Mouse (Mus musculus): ENCODE data around the gene Snapc2. TPM values are rescaled to one million over a fixed set of nuclear protein-coding genes. Genes with fewer than 3 reads are reported as not detected.

Gene Snapc2
- polyA plus RNA-seq, 1 experiment from 2014 or later, result 46.0 TPM

DNA sequence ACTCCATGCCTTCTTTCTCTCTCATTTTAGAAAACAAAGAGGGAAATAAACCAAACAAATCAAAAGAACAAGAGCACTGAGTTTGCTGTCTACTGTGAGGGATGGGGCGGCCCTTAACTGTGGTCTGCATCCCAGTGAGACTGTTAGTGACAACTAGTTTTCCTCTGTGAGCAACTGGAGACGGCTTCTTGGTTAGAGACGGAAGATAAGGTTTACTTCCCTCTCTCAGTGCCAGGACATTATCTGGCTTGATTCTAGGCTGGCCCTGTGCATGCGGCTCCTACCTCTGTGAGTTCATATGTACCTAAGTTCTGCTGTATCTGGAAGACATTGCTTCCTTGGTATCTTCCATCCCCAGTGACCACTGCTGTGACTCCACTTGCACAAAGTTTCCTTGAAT, 44.9 kb downstream of the Snapc2 start:
- Histone ChIP-seq H3K36me3 (peaks cover 38% of the 10 kb centered on the region), H3K27me3 (replicated peaks) (no peaks in the 10 kb centered on the region), H3K4me1 (replicated peaks) (no peaks in the 10 kb centered on the region), H3K4me3 (replicated peaks) (no peak overlapping the region), H3K4me2 (replicated peaks) (no peak overlapping the region), H3K9ac (no peak overlapping the region), H3K9me3 (no peaks in the 10 kb centered on the region), H3K27ac (no peak overlapping the region)
- no peak for ATAC-seq
- 86% methylated on average over 4 of the region's 4 CpGs for WGBS

DNA sequence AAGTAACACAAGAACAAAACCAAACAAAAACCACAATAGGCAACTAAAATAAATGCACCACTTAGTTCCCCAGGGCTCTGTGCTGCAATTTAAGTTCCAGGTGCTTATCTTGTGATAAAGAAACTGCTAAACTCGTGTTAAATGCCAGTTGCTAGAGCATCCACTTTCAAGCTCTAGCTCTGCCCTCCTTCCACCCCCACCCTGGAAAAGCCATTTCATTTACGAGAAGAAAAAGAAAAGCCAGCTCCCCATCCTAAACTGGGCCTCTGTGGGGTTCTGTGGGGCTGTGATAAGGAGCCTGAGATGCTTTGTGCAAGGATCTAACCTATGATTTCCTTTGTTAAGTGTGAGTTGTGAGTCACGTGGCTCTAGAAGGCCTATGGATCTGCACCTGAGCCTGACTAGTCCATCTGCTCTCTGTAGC, 51.3 kb downstream of the Snapc2 start:
- 74% methylated on average over 3 of the region's 3 CpGs for WGBS
- ATAC-seq, result no peak
- H3K9ac ChIP-seq, result no peak overlapping the region
- peaks cover 42% of the 10 kb centered on the region for H3K36me3 ChIP-seq
- no peak overlapping the region for H3K27ac ChIP-seq
- no peaks in the 10 kb centered on the region for H3K4me1 ChIP-seq (replicated peaks)
- H3K4me2 ChIP-seq (replicated peaks), result no peak overlapping the region
- no peaks in the 10 kb centered on the region for H3K27me3 ChIP-seq (replicated peaks)
- H3K4me3 ChIP-seq (replicated peaks), result no peak overlapping the region
- no peaks in the 10 kb centered on the region for H3K9me3 ChIP-seq

Other genes starting within 250 kb of the Snapc2 start
- not detected in 2 replicates for gene Cd209f, start 147.2 kb upstream of the Snapc2 start, polyA plus RNA-seq (2015; fragmentation: Nextera tagmentation; extraction: Ambion mirVana)
- gene Cd209g, start 119.0 kb upstream of the Snapc2 start, polyA plus RNA-seq (2015; fragmentation: Nextera tagmentation; extraction: Ambion mirVana), result not detected in 2 replicates
- 18.9 and 19.3 TPM in 2 replicates for gene Evi5l, start 86.5 kb upstream of the Snapc2 start, polyA plus RNA-seq (2015; fragmentation: Nextera tagmentation; extraction: Ambion mirVana)
- 3.9 and 4.3 TPM in 2 replicates for gene Prr36, start 35.6 kb upstream of the Snapc2 start, polyA plus RNA-seq (2015; fragmentation: Nextera tagmentation; extraction: Ambion mirVana)
- 2.2 and 2.8 TPM in 2 replicates for gene Lrrc8e, start 26.3 kb upstream of the Snapc2 start, polyA plus RNA-seq (2015; fragmentation: Nextera tagmentation; extraction: Ambion mirVana)
- 24.1 and 25.3 TPM in 2 replicates for gene Map2k7, start 14.3 kb upstream of the Snapc2 start, polyA plus RNA-seq (2015; fragmentation: Nextera tagmentation; extraction: Ambion mirVana)
- gene Gm49320, start 14.2 kb upstream of the Snapc2 start, polyA plus RNA-seq (2015; fragmentation: Nextera tagmentation; extraction: Ambion mirVana), result 0.34 and 0.87 TPM in 2 replicates
- gene Tgfbr3l, start 4.9 kb upstream of the Snapc2 start, polyA plus RNA-seq (2015; fragmentation: Nextera tagmentation; extraction: Ambion mirVana), result 2.3 and 3.0 TPM in 2 replicates
- gene Ctxn1, start 6.2 kb downstream of the Snapc2 start, polyA plus RNA-seq (2015; fragmentation: Nextera tagmentation; extraction: Ambion mirVana), result 63.1 and 63.9 TPM in 2 replicates
- 65.8 and 69.7 TPM in 2 replicates for gene Timm44, start 22.8 kb downstream of the Snapc2 start, polyA plus RNA-seq (2015; fragmentation: Nextera tagmentation; extraction: Ambion mirVana)
- 88.5 and 103 TPM in 2 replicates for gene Ccl25, start 72.1 kb downstream of the Snapc2 start, polyA plus RNA-seq (2015; fragmentation: Nextera tagmentation; extraction: Ambion mirVana)
- gene Elavl1, start 72.3 kb downstream of the Snapc2 start, polyA plus RNA-seq (2015; fragmentation: Nextera tagmentation; extraction: Ambion mirVana), result 201 and 230 TPM in 2 replicates
- gene Cers4, start 239.9 kb downstream of the Snapc2 start, polyA plus RNA-seq (2015; fragmentation: Nextera tagmentation; extraction: Ambion mirVana), result 18.3 and 19.2 TPM in 2 replicates